Mouse (Mus musculus): ENCODE measurements at regions not wholly inside any gene's neighbourhood (a gene's known extent, or its start where the extent isn't known, plus 50 kb on each side); places are given as distances from the start of the nearest gene placed in this dataset.

DNA sequence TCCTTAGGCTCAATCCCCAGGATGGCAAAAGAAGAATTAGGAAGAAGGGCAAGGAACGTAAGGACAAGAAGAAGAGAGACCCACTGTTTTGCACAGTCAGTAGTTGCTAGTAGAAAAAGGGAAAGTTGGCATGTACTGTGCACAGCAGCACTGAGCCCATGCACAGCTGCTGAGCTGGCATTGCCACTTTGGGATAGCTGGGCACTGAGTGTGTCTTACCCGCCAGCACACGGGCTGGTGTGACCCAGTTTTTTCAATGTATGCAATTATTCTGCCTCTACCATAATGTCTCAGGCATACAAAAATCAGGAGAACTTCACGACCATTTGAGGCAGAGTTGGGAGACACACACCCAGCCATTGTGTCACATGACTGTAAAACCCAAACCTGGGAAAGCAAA, 306.1 kb downstream of the Efnb2 start:
- TF ChIP-seq POLR2A (IDR thresholded peaks at IDR 0.05; ENCODE audit: borderline replicate concordance, extremely low read depth, insufficient read depth, insufficient read length, poor library complexity, severe bottlenecking) (no peak), CTCF (IDR thresholded peaks at IDR 0.05; ENCODE audit: borderline replicate concordance, extremely low read depth, insufficient read depth, insufficient read length) (no peak)
